Mouse (Mus musculus) intestine, embryonic 16.5 days (tissue): Measurements from ENCODE around the gene Metap1. TPM values are rescaled to one million over a fixed set of nuclear protein-coding genes. Genes with fewer than 3 reads are reported as not detected.

Experiments
- ATAC-seq: fragments of 200-750 bp; cut with Nextera tagmentation; 2 replicates; pipeline ENCODE4 v1.8.0; 2017; ENCODE audit warnings: moderate TSS enrichment, moderate library complexity
- H3K27ac ChIP-seq: fragments of 300-500 bp; sonication (generic); 2 replicates; pipeline ENCODE4 v1.5.1; 2014; ENCODE audit warnings: mild to moderate bottlenecking, low read length
- H3K27me3 ChIP-seq: fragments of 300-500 bp; sonication (generic); replicated peaks from 2 replicates; pipeline ENCODE4 v1.6.1; 2014; ENCODE audit warnings: low read length, control low read depth, mixed read lengths; ENCODE audit not compliant: control insufficient read depth, insufficient read depth
- H3K36me3 ChIP-seq: fragments of 300-500 bp; sonication (generic); 2 replicates; pipeline ENCODE4 v1.6.1; 2014; ENCODE audit warnings: low read length, control low read depth; ENCODE audit not compliant: control insufficient read depth, insufficient read depth
- H3K4me1 ChIP-seq: fragments of 300-500 bp; sonication (generic); 2 replicates; pipeline ENCODE4 v1.6.1; 2014; ENCODE audit warnings: low read length, control low read depth, mixed read lengths; ENCODE audit not compliant: control insufficient read depth, insufficient read depth
- H3K4me2 ChIP-seq: fragments of 300-500 bp; sonication (generic); 2 replicates; pipeline ENCODE4 v1.6.1; 2014; ENCODE audit warnings: low read depth, low read length, control low read depth
- H3K4me3 ChIP-seq: fragments of 300-500 bp; sonication (generic); 2 replicates; pipeline ENCODE4 v1.5.1; 2014; ENCODE audit warnings: mild to moderate bottlenecking, low read length
- H3K9ac ChIP-seq: fragments of 300-500 bp; sonication (generic); 2 replicates; pipeline ENCODE4 v1.6.1; 2014; ENCODE audit warnings: low read depth, low read length
- H3K9me3 ChIP-seq: fragments of 300-500 bp; sonication (generic); 2 replicates; pipeline ENCODE4 v1.6.1; 2016; ENCODE audit warnings: low read length, control low read depth; ENCODE audit not compliant: control insufficient read depth
- WGBS: fragments of 180-500 bp; shearing (Covaris S2); extraction: QIAGEN DNeasy Blood & Tissue Kit; methylation state at CpG from one replicate; pipeline ENCODE4 v1.1.7; 2014; 5-methylcytosine and 5-hydroxymethylcytosine counted together
- polyA plus RNA-seq: library from polyadenylated mRNA; unstranded; fragments of >200 nt; fragmentation: Nextera tagmentation; extraction: Ambion mirVana; gene quantifications from 2 replicates; pipeline ENCODE4 v1.2.1, GENCODE M21; 2015

The Metap1 gene
- polyA plus RNA-seq, 1 experiment from 2014 or later: 49.7 TPM

DNA sequence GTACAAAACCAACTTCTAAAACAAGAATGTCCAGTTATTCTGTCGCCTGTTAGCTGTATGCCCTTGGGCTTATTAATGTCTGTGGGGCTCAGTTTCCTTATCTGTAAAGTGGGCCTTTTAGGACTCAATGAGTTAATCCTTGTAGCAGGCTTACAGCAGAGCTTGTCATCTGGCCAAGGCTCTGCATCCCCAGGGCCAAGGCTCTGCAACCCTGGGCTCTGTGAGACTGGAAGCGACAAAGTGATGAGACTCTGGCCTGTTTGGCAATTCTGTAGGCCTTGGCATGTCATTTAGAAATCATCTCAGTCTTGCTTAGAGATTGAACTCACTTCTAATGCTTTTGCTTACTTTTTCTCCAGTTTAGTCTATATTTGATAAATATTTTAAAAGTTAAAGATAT lies 20.3 kb upstream of the Metap1 start:
- Histone ChIP-seq H3K9ac (no peak overlapping the region), H3K27ac (no peak overlapping the region), H3K9me3 (no peaks in the 10 kb centered on the region), H3K4me1 (no peaks in the 10 kb centered on the region), H3K27me3 (no peaks in the 10 kb centered on the region), H3K4me3 (no peak overlapping the region), H3K36me3 (no peaks in the 10 kb centered on the region), H3K4me2 (no peak overlapping the region)
- 83% methylated on average over 2 of the region's 2 CpGs for WGBS
- no peak for ATAC-seq

DNA sequence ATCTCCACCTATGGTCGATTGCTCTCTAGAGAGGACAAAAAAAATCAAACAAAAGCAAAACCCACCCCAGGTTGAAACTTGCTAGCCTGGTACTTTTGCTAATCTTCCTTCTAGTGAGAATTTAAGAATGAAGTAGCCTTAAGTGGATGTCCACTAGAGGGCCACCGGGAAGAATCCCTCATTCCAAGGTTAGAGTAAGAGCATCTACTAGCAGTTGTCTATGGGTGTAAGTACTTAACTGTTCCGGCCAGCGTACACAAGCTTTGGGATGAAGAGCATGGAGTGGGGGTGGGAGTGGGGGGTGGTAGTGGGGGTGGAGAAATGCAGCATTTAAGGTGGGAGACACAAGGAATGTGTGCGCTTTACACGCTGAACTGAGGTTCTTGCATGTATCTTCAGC lies 17.4 kb upstream of the Metap1 start:
- Histone ChIP-seq H3K9ac (no peak overlapping the region), H3K4me1 (no peaks in the 10 kb centered on the region), H3K4me3 (no peak overlapping the region), H3K27me3 (no peaks in the 10 kb centered on the region), H3K27ac (no peak overlapping the region), H3K36me3 (no peaks in the 10 kb centered on the region), H3K4me2 (no peak overlapping the region), H3K9me3 (no peaks in the 10 kb centered on the region)
- WGBS: 58% methylated on average over 6 of the region's 6 CpGs
- ATAC-seq: no peak

DNA sequence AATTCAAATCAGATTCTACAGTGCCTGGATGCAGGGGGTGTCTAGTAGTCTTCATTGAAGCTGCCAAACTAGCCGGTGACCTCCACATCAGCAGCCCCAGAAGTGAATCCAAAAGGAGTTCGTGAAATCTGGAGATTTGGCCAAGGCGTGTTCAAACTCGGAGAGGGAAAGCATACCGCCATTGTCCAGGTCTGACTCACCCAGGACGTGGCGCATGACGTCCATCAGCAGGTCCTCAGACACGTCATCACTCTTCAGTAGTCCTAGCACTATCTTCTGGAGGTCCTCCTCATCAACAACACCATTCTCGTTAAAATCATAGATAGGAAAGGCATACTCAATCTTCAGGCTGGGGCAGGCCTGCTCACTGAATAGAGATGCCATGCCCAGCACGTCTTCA lies 14.4 kb upstream of the Metap1 start:
- Histone ChIP-seq H3K27ac (no peak overlapping the region), H3K36me3 (no peaks in the 10 kb centered on the region), H3K9ac (no peak overlapping the region), H3K4me3 (no peak overlapping the region), H3K9me3 (no peaks in the 10 kb centered on the region), H3K4me1 (no peaks in the 10 kb centered on the region), H3K27me3 (no peaks in the 10 kb centered on the region), H3K4me2 (no peak overlapping the region)
- ATAC-seq: no peak
- 86% methylated on average over 11 of the region's 11 CpGs for WGBS

DNA sequence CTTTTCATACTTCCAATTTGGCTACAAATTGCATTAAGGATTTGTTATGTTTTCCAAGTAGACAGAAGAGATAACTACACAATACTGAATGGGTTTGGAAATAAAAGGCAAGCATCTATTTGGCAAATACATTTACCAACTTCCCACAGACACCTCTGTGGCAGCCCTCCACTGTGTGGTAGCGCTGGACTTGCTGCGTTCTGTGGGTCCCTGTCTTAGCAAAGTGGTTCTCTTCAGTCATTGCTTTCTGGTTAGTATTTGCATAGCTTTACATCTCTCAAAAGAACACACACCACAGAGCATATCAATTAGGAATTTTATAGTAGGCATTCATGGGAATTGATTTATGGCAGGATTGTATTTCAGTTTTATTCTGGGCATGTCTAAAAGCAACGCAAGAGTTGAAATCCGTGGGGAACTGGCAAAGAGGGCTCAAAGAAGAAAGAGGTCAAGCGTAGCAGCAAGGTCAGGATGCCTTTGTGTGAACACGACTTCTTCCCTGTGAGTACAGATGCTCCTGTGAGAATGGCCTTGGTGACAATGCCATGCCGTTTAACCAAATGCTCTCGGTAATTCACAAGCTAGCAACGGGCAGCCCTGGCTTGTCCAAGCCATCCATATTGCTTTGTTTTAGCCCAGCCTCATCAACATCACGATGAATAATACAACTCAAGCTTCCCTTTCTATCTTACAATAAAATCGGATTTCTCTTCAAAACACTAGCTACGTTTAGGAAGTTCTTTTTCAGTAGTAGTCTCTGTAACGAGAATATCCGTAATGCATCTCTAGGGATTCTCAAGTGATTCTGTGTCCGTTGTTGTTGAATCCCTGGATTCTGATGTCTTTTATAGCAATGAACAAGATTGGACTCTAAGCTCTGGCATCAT lies 10.8 kb upstream of the Metap1 start:
- Histone ChIP-seq H3K4me2 (no peak overlapping the region), H3K4me3 (no peak overlapping the region), H3K9me3 (no peaks in the 10 kb centered on the region), H3K9ac (no peak overlapping the region), H3K27ac (no peak overlapping the region), H3K36me3 (no peaks in the 10 kb centered on the region), H3K27me3 (no peaks in the 10 kb centered on the region), H3K4me1 (no peaks in the 10 kb centered on the region)
- ATAC-seq: no peak
- 60% methylated on average over 15 of the region's 15 CpGs for WGBS

DNA sequence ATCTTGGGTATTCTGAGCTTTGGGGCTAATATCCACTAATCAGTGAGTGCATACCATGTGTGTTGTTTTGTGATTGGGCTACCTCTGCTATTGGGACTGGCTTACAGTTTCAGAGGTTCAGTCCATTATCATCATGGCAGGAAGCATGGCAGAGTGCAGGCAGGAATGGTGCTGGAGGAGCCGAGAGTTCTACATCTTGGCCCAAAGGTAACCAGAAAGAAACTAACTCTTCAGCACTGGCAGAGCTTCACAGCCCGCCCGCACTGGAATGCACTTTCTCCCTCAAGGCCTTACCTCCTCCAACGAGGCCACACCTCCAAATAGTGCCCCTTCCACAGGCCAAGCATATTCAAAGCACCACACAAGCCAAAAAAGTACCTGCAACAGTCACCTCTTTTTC lies 9.4 kb upstream of the Metap1 start:
- H3K4me3 ChIP-seq: no peak overlapping the region
- H3K27me3 ChIP-seq: no peaks in the 10 kb centered on the region
- H3K27ac ChIP-seq: no peak overlapping the region
- no peak overlapping the region for H3K4me2 ChIP-seq
- WGBS: 64% methylated on average over 4 of the region's 4 CpGs
- H3K9me3 ChIP-seq: no peaks in the 10 kb centered on the region
- no peaks in the 10 kb centered on the region for H3K36me3 ChIP-seq
- no peak for ATAC-seq
- H3K9ac ChIP-seq: no peak overlapping the region
- H3K4me1 ChIP-seq: no peaks in the 10 kb centered on the region

DNA sequence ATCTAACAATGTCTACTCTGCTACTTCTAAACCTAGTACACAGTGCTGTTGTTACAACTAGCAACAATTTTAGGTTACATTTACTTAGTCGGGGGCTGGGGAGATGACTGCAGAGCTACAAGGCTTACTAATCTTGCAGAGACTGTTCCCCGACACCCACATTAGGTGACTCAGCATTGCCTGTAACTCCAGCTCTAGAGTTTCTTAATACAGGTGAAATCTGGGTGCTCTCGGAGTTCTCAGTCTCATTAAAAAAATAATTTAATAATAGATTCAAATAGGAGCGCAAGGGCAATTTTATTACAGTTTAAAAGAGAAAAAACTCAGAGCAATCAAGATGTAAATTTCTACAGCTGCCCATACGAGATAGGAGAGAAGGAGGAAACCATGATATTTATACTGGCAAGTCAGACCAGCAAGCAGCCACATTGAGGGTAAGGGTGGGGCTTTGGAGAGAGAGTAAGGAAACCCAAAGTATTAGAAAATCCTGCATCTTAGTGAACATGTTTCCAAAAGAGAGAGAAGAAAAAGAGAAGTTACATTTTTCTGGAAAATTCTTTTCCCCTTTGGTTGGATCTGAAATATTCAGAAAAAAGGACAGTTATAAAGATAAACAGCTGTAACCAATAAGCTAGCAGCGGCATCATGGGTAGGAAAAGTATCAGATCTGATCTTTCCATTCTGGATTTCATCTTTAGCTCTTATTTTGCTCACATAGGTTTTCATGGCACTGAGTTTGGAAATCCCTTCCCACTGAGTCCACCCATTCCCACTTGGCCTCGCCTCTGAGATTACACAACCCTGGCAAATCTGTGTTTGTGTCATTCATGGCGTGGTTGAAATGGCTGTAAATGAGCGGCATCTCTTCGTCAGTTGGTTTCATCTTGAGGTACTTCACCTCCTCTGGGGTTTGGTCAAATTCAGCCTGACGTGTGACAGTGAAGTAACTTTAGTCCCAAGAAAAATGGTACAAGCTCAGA lies 6.1 kb upstream of the Metap1 start:
- H3K4me2 ChIP-seq: no peak overlapping the region
- H3K27ac ChIP-seq: no peak overlapping the region
- no peaks in the 10 kb centered on the region for H3K27me3 ChIP-seq
- no peaks in the 10 kb centered on the region for H3K4me1 ChIP-seq
- 80% methylated on average over 11 of the region's 11 CpGs for WGBS
- no peaks in the 10 kb centered on the region for H3K36me3 ChIP-seq
- no peak overlapping the region for H3K9ac ChIP-seq
- H3K9me3 ChIP-seq: no peaks in the 10 kb centered on the region
- no peak for ATAC-seq
- H3K4me3 ChIP-seq: no peak overlapping the region

DNA sequence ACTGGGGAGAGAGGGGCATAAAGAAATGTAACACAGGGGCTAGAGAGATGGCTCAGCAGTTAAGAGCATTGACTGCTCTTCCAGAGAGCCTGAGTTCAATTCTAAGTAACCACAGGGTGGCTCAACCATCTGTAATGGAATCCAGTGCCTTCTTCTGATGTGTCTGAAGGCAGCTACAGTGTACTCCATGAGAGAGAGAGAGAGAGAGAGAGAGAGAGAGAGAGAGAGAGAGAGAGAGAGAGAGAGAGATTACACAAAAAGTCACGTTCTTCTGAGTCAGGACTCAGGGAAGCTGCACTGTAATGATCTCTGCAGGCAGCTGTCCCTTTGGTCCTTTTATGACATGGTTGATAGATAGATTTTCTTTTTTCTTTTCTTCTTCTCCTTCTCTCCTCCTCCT lies 5.2 kb upstream of the Metap1 start:
- Histone ChIP-seq H3K27me3 (no peaks in the 10 kb centered on the region), H3K4me3 (no peak overlapping the region), H3K9me3 (no peaks in the 10 kb centered on the region), H3K4me2 (no peak overlapping the region), H3K4me1 (no peaks in the 10 kb centered on the region), H3K9ac (no peak overlapping the region), H3K36me3 (no peaks in the 10 kb centered on the region), H3K27ac (no peak overlapping the region)
- ATAC-seq: no peak
- WGBS: 40% methylated on average over 1 of the region's 1 CpGs

DNA sequence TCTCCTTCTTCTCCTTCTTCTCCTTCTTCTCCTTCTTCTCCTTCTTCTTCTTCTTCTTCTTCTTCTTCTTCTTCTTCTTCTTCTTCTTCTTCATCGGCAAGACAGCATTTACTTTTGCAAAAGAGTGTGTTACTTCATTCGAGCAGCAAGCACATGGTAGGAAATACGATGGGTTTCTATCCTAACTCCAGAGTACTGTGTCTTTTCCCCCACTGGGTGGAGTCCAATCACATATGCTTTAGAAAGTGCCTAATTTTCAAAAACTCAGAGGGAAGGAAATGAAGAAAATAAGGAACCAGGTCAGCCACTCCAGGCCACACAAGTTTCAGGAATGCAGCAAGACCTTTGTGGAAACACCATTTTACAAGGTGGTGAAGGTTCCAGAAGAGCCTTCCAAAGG lies 4.4 kb upstream of the Metap1 start:
- WGBS: 87% methylated on average over 3 of the region's 3 CpGs
- ATAC-seq: no peak
- H3K9me3 ChIP-seq: no peaks in the 10 kb centered on the region
- H3K27me3 ChIP-seq: no peaks in the 10 kb centered on the region
- H3K4me1 ChIP-seq: no peaks in the 10 kb centered on the region
- no peak overlapping the region for H3K9ac ChIP-seq
- no peak overlapping the region for H3K4me2 ChIP-seq
- H3K4me3 ChIP-seq: no peak overlapping the region
- no peaks in the 10 kb centered on the region for H3K36me3 ChIP-seq
- H3K27ac ChIP-seq: no peak overlapping the region

DNA sequence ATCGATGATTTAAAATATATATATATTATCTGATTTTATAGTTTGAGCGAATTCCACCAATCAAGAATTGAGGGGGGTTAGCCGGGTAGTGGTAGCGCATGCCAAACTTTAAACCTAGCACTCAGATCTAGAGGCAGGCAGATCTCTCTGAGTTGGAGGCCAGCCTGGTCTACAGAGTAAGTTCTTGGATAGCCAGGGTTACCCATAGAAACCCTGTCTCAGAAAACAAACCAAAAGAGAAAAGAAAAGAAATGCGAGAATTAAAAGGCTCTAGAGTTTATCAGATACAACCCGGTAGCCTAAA lies 671 bp upstream of the Metap1 start:
- peaks cover 4% of the 10 kb centered on the region for H3K4me1 ChIP-seq
- peaks cover 5% of the 10 kb centered on the region; the same call in 1 of the 2 replicates for H3K36me3 ChIP-seq
- peak overlapping the region; percentile 42 for H3K4me2 ChIP-seq
- ATAC-seq: no peak
- H3K27me3 ChIP-seq: no peaks in the 10 kb centered on the region
- 22% methylated on average over 6 of the region's 6 CpGs for WGBS
- no peaks in the 10 kb centered on the region for H3K9me3 ChIP-seq
- H3K27ac ChIP-seq: no peak overlapping the region
- H3K4me3 ChIP-seq: peak overlapping the region; percentile 90
- peak overlapping the region; percentile 59 for H3K9ac ChIP-seq
